34 mouse cellular contexts compared by ENCODE assay signal in the genomic region with DNA sequence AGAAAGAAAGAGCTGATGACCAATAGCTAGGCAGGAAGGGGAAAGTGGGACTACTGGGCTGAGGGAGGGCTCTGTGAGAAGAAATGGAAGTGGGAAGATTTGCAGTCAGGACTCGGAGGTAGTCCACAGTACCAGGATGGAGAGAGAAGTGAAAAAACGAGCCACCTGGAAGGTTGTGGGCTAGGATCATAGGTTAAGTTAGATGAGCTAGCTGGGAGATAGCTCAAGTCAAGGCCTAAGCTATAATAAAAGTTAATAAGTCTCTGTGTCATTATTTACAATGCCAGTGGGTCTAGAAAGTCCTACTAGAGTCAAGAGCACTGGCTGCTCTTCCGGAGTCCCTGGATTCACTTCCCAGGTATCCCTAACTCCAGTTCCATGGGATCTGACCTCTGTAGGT. TPM values are rescaled to one million over a fixed set of nuclear protein-coding genes. Genes with fewer than 3 reads are reported as not detected.
"Had no signal": no experiment of that assay in that cellular context is flagged by ENCODE, and none has a peak within 500 bp of the region (broad histone marks: within the 10 kb centered on the region; RNA-seq: fewer than 3 reads in every experiment).

No protein-coding gene starts in this region.

- H3K36me3 ChIP-seq: heart, embryonic 12.5 days; heart, embryonic 13.5 days; heart, embryonic 15.5 days; hindbrain, embryonic 10.5 days; hindbrain, embryonic 12.5 days; hindbrain, embryonic 13.5 days; hindbrain, embryonic 15.5 days; kidney, embryonic 15.5 days had no signal

- H3K9ac ChIP-seq: heart, embryonic 12.5 days; heart, embryonic 13.5 days; heart, embryonic 15.5 days; hindbrain, embryonic 12.5 days; hindbrain, embryonic 13.5 days; hindbrain, embryonic 14.5 days; hindbrain, embryonic 15.5 days; kidney, embryonic 15.5 days had no signal

- H3K27ac ChIP-seq: heart, embryonic 10.5 days; heart, embryonic 13.5 days; heart, embryonic 15.5 days; hindbrain, embryonic 10.5 days; hindbrain, embryonic 12.5 days; hindbrain, embryonic 13.5 days; hindbrain, embryonic 14.5 days; hindbrain, embryonic 15.5 days; hindbrain, postnatal 0 days; kidney, embryonic 15.5 days; kidney, postnatal 0 days; layer of hippocampus, adult 2 months; left cerebral cortex, adult 2 months had no signal

- DNase-seq: heart, postnatal 10 days; heart, postnatal 14 days; heart, postnatal 36 days; heart, postnatal 4 days; kidney, adult 11 months; kidney, adult 18-20 months; kidney, adult 2 months; kidney, adult 8-10 months; kidney, adult 9 months; kidney, postnatal 10 days; kidney, postnatal 14 days; kidney, postnatal 25 days; kidney, postnatal 36 days; kidney, postnatal 4 days; layer of hippocampus, adult 9-11 months; layer of hippocampus, postnatal 36 days had no signal

- H3K9me3 ChIP-seq: heart, embryonic 10.5 days; heart, embryonic 13.5 days; heart, embryonic 15.5 days; hindbrain, embryonic 12.5 days; hindbrain, embryonic 13.5 days; hindbrain, embryonic 15.5 days; kidney, embryonic 15.5 days had no signal

- ATAC-seq: hindbrain, embryonic 16.5 days; hindbrain, postnatal 0 days; inflammation-experienced regulatory T-cells, adult 6 months had no signal

- H3K4me2 ChIP-seq: heart, embryonic 11.5 days; heart, embryonic 12.5 days; heart, embryonic 13.5 days; heart, embryonic 15.5 days; hindbrain, embryonic 12.5 days; hindbrain, embryonic 13.5 days; hindbrain, embryonic 14.5 days; hindbrain, embryonic 15.5 days; kidney, embryonic 15.5 days had no signal

- H3K4me1 ChIP-seq: heart, embryonic 10.5 days; heart, embryonic 12.5 days; heart, embryonic 13.5 days; heart, embryonic 15.5 days; hindbrain, embryonic 10.5 days; hindbrain, embryonic 12.5 days; hindbrain, embryonic 13.5 days; hindbrain, embryonic 15.5 days; kidney, embryonic 15.5 days had no signal

- H3K27me3 ChIP-seq: heart, embryonic 12.5 days; heart, embryonic 13.5 days; heart, embryonic 15.5 days; hindbrain, embryonic 12.5 days; hindbrain, embryonic 13.5 days; hindbrain, embryonic 15.5 days; kidney, embryonic 15.5 days had no signal

- H3K4me3 ChIP-seq: heart, embryonic 10.5 days; heart, embryonic 12.5 days; heart, embryonic 13.5 days; heart, embryonic 15.5 days; hindbrain, embryonic 10.5 days; hindbrain, embryonic 12.5 days; hindbrain, embryonic 13.5 days; hindbrain, embryonic 15.5 days; kidney, embryonic 15.5 days; layer of hippocampus, adult 2 months; left cerebral cortex, adult 2 months had no signal

RNA-seq across cellular contexts. Expression of gene Degs2, which starts 16.4 kb away (rescaled TPM):
- total RNA-seq: heart, postnatal 4 days; hematopoietic stem cell, adult 5-6 weeks had no signal
